Mouse (Mus musculus) bone marrow macrophage, adult 2 months (primary cell): ENCODE measurements around the gene Btbd9.

Source experiments
- CTCF ChIP-seq: IDR thresholded peaks from 2 replicates; pipeline ENCODE4 v1.5.1; 2012; ENCODE audit warnings: low read depth, mild to moderate bottlenecking, low read length, moderate library complexity
- POLR2A ChIP-seq: IDR thresholded peaks from 2 replicates; pipeline ENCODE4 v1.6.1; 2012; ENCODE audit warnings: mild to moderate bottlenecking, low read depth, low read length, borderline replicate concordance

- TF ChIP-seq CTCF (no peak), POLR2A (no peak)
Observed at GRCm38 (mm10) chr17:30509646-30510045, 66.6 kb downstream of the Btbd9 start.
